Comparison of ENCODE assay signal across 17 mouse cellular contexts in the genomic region with DNA sequence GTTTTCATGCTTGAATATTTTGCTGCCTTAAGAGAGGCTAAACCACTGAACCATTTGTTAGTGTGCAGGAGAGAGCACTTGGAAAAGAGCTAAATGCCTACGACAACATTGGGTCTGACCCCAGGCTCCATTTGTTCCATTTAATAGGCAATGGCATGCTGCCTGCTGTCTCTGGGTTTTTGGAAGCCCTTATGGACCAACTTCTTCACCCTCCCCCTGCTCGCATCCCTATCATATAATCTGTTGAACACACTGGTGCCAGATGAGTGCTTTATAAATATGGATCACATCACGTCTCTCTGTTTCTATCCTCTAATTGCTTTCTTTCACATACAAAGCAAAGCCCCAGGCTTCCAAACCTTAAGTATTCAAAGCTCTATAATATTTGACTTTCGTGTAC.
"Had no signal": no experiment of that assay in that cellular context is flagged by ENCODE, and none has a peak within 500 bp of the region (broad histone marks: within the 10 kb centered on the region; RNA-seq: fewer than 3 reads in every experiment).

No protein-coding gene starts in this region.

- H3K27me3 ChIP-seq: kidney, embryonic 15.5 days; limb, embryonic 12.5 days; liver, embryonic 13.5 days; lung, embryonic 15.5 days; megakaryocyte, embryonic 14.5 days; neural tube, embryonic 15.5 days had no signal

- H3K36me3 ChIP-seq: kidney, embryonic 15.5 days; limb, embryonic 12.5 days; liver, embryonic 13.5 days; lung, embryonic 15.5 days; neural tube, embryonic 15.5 days had no signal

- H3K9ac ChIP-seq: kidney, embryonic 15.5 days; limb, embryonic 12.5 days; liver, embryonic 13.5 days; liver, postnatal 0 days; lung, embryonic 15.5 days; neural tube, embryonic 15.5 days had no signal

- H3K4me1 ChIP-seq: kidney, embryonic 15.5 days; limb, embryonic 12.5 days; liver, embryonic 13.5 days; lung, embryonic 15.5 days; megakaryocyte, embryonic 14.5 days; neural tube, embryonic 15.5 days had no signal

- H3K27ac ChIP-seq: kidney, embryonic 15.5 days; left cerebral cortex, adult 2 months; limb, embryonic 12.5 days; liver, embryonic 13.5 days; lung, embryonic 15.5 days; macrophage; neural tube, embryonic 15.5 days had no signal

- H3K4me2 ChIP-seq: kidney, embryonic 15.5 days; limb, embryonic 12.5 days; liver, embryonic 13.5 days; lung, embryonic 15.5 days; midbrain, embryonic 11.5 days; neural tube, embryonic 15.5 days had no signal

- DNase-seq: kidney, postnatal 14 days; liver; liver, embryonic 13.5 days; liver, postnatal 0 days; lung, postnatal 14 days; right cerebral cortex, adult 18-20 months; right cerebral cortex, postnatal 25 days; thymus, postnatal 36 days had no signal

- H3K4me3 ChIP-seq: kidney, embryonic 15.5 days; left cerebral cortex, adult 2 months; limb, embryonic 12.5 days; liver, embryonic 13.5 days; lung, embryonic 15.5 days; megakaryocyte, embryonic 14.5 days; neural tube, embryonic 15.5 days had no signal

- ATAC-seq: liver, postnatal 0 days; midbrain, embryonic 16.5 days had no signal

- H3K9me3 ChIP-seq: kidney, embryonic 15.5 days; limb, embryonic 12.5 days; liver, embryonic 13.5 days; lung, embryonic 15.5 days; neural tube, embryonic 15.5 days had no signal
